Mouse (Mus musculus) hindbrain, embryonic 16.5 days (tissue): Measurements from ENCODE around the gene Gga1. TPM values are rescaled to one million over a fixed set of nuclear protein-coding genes. Genes with fewer than 3 reads are reported as not detected.

Experiments
- ATAC-seq: fragments of 200-750 bp; cut with Nextera tagmentation; 2 replicates; pipeline ENCODE4 v1.8.0; 2017; ENCODE audit warnings: moderate TSS enrichment, moderate library complexity
- H3K27ac ChIP-seq: fragments of 300-500 bp; sonication (generic); 2 replicates; pipeline ENCODE4 v1.5.1; 2014; ENCODE audit warnings: low read depth, mild to moderate bottlenecking, control low read depth, low read length, moderate library complexity
- H3K27me3 ChIP-seq: fragments of 300-500 bp; sonication (generic); replicated peaks from 2 replicates; pipeline ENCODE4 v1.6.1; 2014; ENCODE audit warnings: low read length; ENCODE audit not compliant: control insufficient read depth, insufficient read depth
- H3K36me3 ChIP-seq: fragments of 300-500 bp; sonication (generic); 2 replicates; pipeline ENCODE4 v1.6.1; 2014; ENCODE audit warnings: mild to moderate bottlenecking, low read length, moderate library complexity, mixed read lengths; ENCODE audit not compliant: control insufficient read depth, insufficient read depth
- H3K4me1 ChIP-seq: fragments of 300-500 bp; sonication (generic); 2 replicates; pipeline ENCODE4 v1.6.1; 2014; ENCODE audit warnings: low read depth, low read length; ENCODE audit not compliant: control insufficient read depth, insufficient read depth
- H3K4me2 ChIP-seq: fragments of 300-500 bp; sonication (generic); 2 replicates; pipeline ENCODE4 v1.6.1; 2014; ENCODE audit warnings: mild to moderate bottlenecking, low read length, control low read depth, moderate library complexity
- H3K4me3 ChIP-seq: fragments of 300-500 bp; sonication (generic); 2 replicates; pipeline ENCODE4 v1.5.1; 2014; ENCODE audit warnings: mild to moderate bottlenecking, low read length, control low read depth, moderate library complexity
- H3K9ac ChIP-seq: fragments of 300-500 bp; sonication (generic); 2 replicates; pipeline ENCODE4 v1.6.1; 2014; ENCODE audit warnings: low read depth, mild to moderate bottlenecking, control low read depth, low read length, moderate library complexity
- H3K9me3 ChIP-seq: fragments of 300-500 bp; sonication (generic); 2 replicates; pipeline ENCODE4 v1.6.1; 2014; ENCODE audit warnings: mild to moderate bottlenecking, low read length, moderate library complexity; ENCODE audit not compliant: control insufficient read depth
- WGBS: fragments of 180-500 bp; shearing (Covaris S2); extraction: QIAGEN DNeasy Blood & Tissue Kit; methylation state at CpG from one replicate; pipeline ENCODE4 v1.1.7; 2014; 5-methylcytosine and 5-hydroxymethylcytosine counted together
- polyA plus RNA-seq: library from polyadenylated mRNA; unstranded; fragments of >200 nt; fragmentation: Nextera tagmentation; extraction: Ambion mirVana; gene quantifications from 2 replicates; pipeline ENCODE4 v1.2.1, GENCODE M21; 2015

The Gga1 gene
- polyA plus RNA-seq, 1 experiment from 2014 or later = 46.1 TPM

DNA sequence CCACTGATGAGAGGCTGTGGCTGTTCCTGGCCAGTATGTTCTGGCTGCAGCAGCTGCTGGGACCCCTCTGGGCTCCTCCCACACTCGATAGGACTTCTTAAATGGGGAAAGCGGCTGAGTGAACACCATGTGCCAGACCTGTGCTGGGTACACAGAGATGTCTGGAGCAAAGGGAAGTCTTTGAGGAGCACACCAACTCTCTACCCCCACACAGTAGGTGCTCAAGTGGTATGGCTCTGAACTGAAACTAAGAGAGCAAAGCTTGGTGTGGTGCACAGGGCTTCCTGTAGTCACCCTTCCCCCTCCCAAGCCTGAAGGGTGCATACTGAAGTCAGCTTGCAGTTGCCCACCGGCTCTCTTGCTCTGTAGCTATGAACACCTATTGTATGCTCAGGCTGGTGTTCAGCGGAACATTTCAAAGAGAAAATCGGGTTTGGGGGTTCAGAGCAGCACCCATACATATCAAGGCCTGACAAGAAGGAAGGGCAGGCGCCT is 21.6 kb downstream of the Gga1 start:
- no peak for ATAC-seq
- Histone ChIP-seq H3K9ac (no peak overlapping the region), H3K4me2 (no peak overlapping the region)

GRCm38 (mm10) chr15:78899409-78899739 is 22.4 kb downstream of the Gga1 start, which contains the start of gene Gm49510:
Gene Gm49510 (plus strand): TSS chr15:78899667.
- Histone ChIP-seq H3K27me3 (peaks cover 10% of the 10 kb centered on the region), H3K4me2 (peak within 1 kb of the TSS; percentile 98), H3K27ac (no peak within 1 kb of the TSS), H3K9me3 (no peaks in the 10 kb centered on the region), H3K9ac (peak within 1 kb of the TSS; percentile 74), H3K4me3 (peak within 1 kb of the TSS; percentile 61), H3K36me3 (no peaks in the 10 kb centered on the region), H3K4me1 (peaks cover 12% of the 10 kb centered on the region)
- 3% methylated on average over 20 of the region's 20 CpGs for WGBS
- ATAC-seq = no peak

More for the DNA sequence above, 21.6 kb downstream of the Gga1 start:
- no peak overlapping the region for H3K4me3 ChIP-seq
- no peak overlapping the region for H3K27ac ChIP-seq
- 55% methylated on average over 6 of the region's 6 CpGs for WGBS
- H3K36me3 ChIP-seq = no peaks in the 10 kb centered on the region
- H3K4me1 ChIP-seq = peaks cover 12% of the 10 kb centered on the region
- no peaks in the 10 kb centered on the region for H3K9me3 ChIP-seq
- H3K27me3 ChIP-seq = peaks cover 10% of the 10 kb centered on the region

DNA sequence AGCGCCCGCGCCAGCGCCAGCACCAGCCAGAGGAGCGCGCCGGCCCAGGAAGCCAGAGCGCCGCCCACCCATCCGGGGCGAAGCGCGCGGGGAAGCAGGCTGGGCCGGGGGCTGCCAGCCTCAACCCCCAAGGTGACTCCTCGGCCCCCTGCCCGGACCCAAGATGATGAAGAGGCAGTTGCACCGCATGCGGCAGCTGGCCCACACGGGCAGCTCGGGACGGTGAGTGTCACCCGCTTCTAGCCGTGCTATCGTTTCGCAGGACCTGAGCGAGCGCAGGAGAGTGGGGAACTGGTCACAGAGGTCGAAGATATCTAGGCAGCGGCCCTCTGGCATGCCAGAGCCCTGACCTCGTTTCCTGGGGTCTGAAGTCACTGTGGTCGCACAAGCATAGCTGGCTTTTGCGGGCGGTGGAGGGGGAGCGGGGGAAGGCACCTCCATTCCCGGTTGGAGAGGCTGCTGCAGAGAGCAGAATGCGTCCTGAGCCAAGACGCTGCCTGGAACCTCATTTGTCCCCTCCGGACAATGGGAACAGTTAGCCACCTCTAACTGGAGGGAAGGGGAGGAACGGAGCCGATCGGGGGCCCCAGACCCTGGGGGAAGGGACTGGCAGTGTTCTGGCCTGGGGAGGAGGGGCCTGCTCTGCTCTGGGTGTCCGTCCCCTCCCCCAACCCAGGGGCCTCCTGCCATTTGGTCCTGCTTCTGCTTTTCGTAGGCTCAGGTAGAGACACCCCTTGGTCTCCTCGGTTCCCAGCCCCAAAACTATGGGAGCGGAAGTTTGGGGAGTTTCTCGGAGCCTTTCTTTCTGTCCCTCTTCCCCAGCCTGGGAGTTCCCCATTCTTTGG is 23.0 kb downstream of the Gga1 start, which contains the start of gene Sh3bp1:
Gene Sh3bp1, plus strand, starts transcription at position 29 of the 845 bp plus-strand sequence.
- H3K27ac ChIP-seq = no peak within 1 kb of the TSS
- H3K9ac ChIP-seq = peak within 1 kb of the TSS; percentile 74
- peak; percentile 60; the same call in 1 of the 2 replicates for ATAC-seq
- peak within 1 kb of the TSS; percentile 61 for H3K4me3 ChIP-seq
- peak within 1 kb of the TSS; percentile 98 for H3K4me2 ChIP-seq
- H3K27me3 ChIP-seq = peaks cover 10% of the 10 kb centered on the region
- H3K4me1 ChIP-seq = peaks cover 12% of the 10 kb centered on the region
- H3K9me3 ChIP-seq = no peaks in the 10 kb centered on the region
- WGBS = 2% methylated on average over 39 of the region's 47 CpGs
- H3K36me3 ChIP-seq = no peaks in the 10 kb centered on the region

- Histone ChIP-seq H3K27ac (no peak overlapping the region), H3K9me3 (no peaks in the 10 kb centered on the region), H3K4me1 (peaks cover 12% of the 10 kb centered on the region), H3K4me3 (peak overlapping the region; percentile 61), H3K4me2 (peak overlapping the region; percentile 98), H3K36me3 (no peaks in the 10 kb centered on the region), H3K27me3 (peaks cover 10% of the 10 kb centered on the region), H3K9ac (peak overlapping the region; percentile 38)
- 31% methylated on average over 18 of the region's 18 CpGs for WGBS
- no peak for ATAC-seq
These were observed 23.8 kb downstream of the Gga1 start for GRCm38 (mm10) chr15:78900585-78901421.

GRCm38 (mm10) chr15:78901422-78901789 is 24.4 kb downstream of the Gga1 start:
- Histone ChIP-seq H3K4me2 (no peak overlapping the region), H3K27me3 (peaks cover 10% of the 10 kb centered on the region), H3K4me1 (peaks cover 12% of the 10 kb centered on the region), H3K27ac (no peak overlapping the region), H3K36me3 (no peaks in the 10 kb centered on the region), H3K9me3 (no peaks in the 10 kb centered on the region), H3K9ac (no peak overlapping the region), H3K4me3 (no peak overlapping the region)
- ATAC-seq = no peak
- 45% methylated on average over 8 of the region's 8 CpGs for WGBS

- peaks cover 12% of the 10 kb centered on the region for H3K4me1 ChIP-seq
- WGBS = 4% methylated on average over 2 of the region's 2 CpGs
- no peaks in the 10 kb centered on the region for H3K36me3 ChIP-seq
- no peak overlapping the region for H3K9ac ChIP-seq
- H3K4me2 ChIP-seq = no peak overlapping the region
- 0 out of 2 replicates have a peak, but pooled peaks have one; percentile 22 for ATAC-seq
- H3K27ac ChIP-seq = no peak overlapping the region
- no peaks in the 10 kb centered on the region for H3K9me3 ChIP-seq
- H3K4me3 ChIP-seq = no peak overlapping the region
- H3K27me3 ChIP-seq = peaks cover 10% of the 10 kb centered on the region
These were observed 26.3 kb downstream of the Gga1 start for GRCm38 (mm10) chr15:78903243-78903642.

GRCm38 (mm10) chr15:78908399-78908798 is 31.4 kb downstream of the Gga1 start:
- Histone ChIP-seq H3K27me3 (no peaks in the 10 kb centered on the region), H3K9me3 (no peaks in the 10 kb centered on the region), H3K4me3 (no peak overlapping the region), H3K4me1 (no peaks in the 10 kb centered on the region), H3K4me2 (no peak overlapping the region), H3K27ac (no peak overlapping the region), H3K9ac (no peak overlapping the region), H3K36me3 (no peaks in the 10 kb centered on the region)
- WGBS = 82% methylated on average over 7 of the region's 7 CpGs
- no peak for ATAC-seq

DNA sequence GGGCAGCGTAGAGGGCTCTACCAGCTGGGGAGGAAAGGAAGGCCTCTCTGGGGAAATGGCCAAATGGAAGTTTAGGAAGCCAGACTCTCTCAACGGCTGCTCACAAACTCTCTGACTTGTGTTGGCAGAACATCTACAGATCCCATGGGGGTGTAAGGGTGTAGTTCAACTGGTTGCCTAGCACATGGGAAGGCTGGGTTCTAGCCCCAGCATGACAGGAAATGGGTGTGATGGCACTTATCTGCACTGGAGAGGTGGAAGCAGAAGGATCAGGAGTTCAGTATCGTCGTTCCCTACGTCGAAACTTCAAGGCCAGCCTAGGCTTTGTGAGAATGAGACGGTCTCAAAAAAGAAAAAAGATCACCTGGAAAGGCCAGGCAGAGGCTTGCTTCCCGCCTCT is 32.0 kb downstream of the Gga1 start:
- Histone ChIP-seq H3K27me3 (no peaks in the 10 kb centered on the region), H3K4me1 (no peaks in the 10 kb centered on the region), H3K9ac (no peak overlapping the region), H3K9me3 (no peaks in the 10 kb centered on the region), H3K4me3 (no peak overlapping the region), H3K27ac (no peak overlapping the region), H3K4me2 (no peak overlapping the region), H3K36me3 (no peaks in the 10 kb centered on the region)
- ATAC-seq = no peak
- 93% methylated on average over 8 of the region's 8 CpGs for WGBS

- Histone ChIP-seq H3K4me2 (no peak overlapping the region), H3K9me3 (no peaks in the 10 kb centered on the region), H3K27me3 (no peaks in the 10 kb centered on the region), H3K4me3 (no peak overlapping the region), H3K9ac (no peak overlapping the region), H3K36me3 (no peaks in the 10 kb centered on the region), H3K27ac (no peak overlapping the region), H3K4me1 (peaks cover 19% of the 10 kb centered on the region)
- WGBS = 33% methylated on average over 9 of the region's 9 CpGs
- ATAC-seq = no peak
These were observed 35.0 kb downstream of the Gga1 start for GRCm38 (mm10) chr15:78912040-78912439.
